Mouse (Mus musculus) Patski (cell line): ENCODE results near the gene Shroom2. TPM values are rescaled to one million over a fixed set of nuclear protein-coding genes. Genes with fewer than 3 reads are reported as not detected.

Experiments
- ATAC-seq: fragments of 100-300 bp; one replicate; pipeline ENCODE4 v1.8.0; 2021
- CTCF ChIA-PET: fragments of 350-600 bp; sonication (Branson Sonifier 250); formaldehyde crosslinking; loops from one replicate; lab custom pipeline; 2022; ENCODE audit warnings: inconsistent platforms; lab: Charles Lee
- POLR2A ChIA-PET: fragments of 350-600 bp; sonication (Branson Sonifier 250); formaldehyde crosslinking; loops from one replicate; lab custom pipeline; 2022; ENCODE audit warnings: antibody characterized with exemption, inconsistent platforms; lab: Charles Lee
- DNase-seq: peaks from one replicate; pipeline ENCODE4 v3.0.0-alpha.2; 2011; ENCODE audit warnings: low read depth, low spot score
- H3K27me3 ChIP-seq: fragments of 371-371 bp; one replicate; pipeline ENCODE4 v1.5.1; 2021
- CTCF ChIP-seq: fragments of 100-300 bp; IDR thresholded peaks from one replicate; pipeline ENCODE4 v1.5.1; 2021
- in situ Hi-C: fragments of 300-500 bp; cut with MboI; formaldehyde crosslinking; loops from 3 replicates; pipeline ENCODE4 v1.11.1; 2018; ENCODE audit warnings: low pct_unique_long_range_greater_than_20kb, mixed read lengths
- polyA plus RNA-seq: library from polyadenylated mRNA; unstranded; gene quantifications from one replicate; pipeline ENCODE4 v1.2.3, GENCODE M21; 2021

The Shroom2 gene
- polyA plus RNA-seq, 1 experiment from 2014 or later, result 18.7 TPM

GRCm38 (mm10) chrX:152705397-152705796 is 63.9 kb downstream of the Shroom2 start:
- H3K27me3 ChIP-seq, result no peaks in the 10 kb centered on the region
- POLR2A ChIA-PET, result no interaction called here
- TF ChIP-seq CTCF, result peak; percentile 62

GRCm38 (mm10) chrX:152703624-152704023 is 65.6 kb downstream of the Shroom2 start:
- POLR2A ChIA-PET, result interaction anchor here (0.7 kb wide), 1 partner anchor 86 kb away, joined by 4 read pairs; no protein-coding TSS in a partner anchor
- TF ChIP-seq CTCF, result no peak
- H3K27me3 ChIP-seq, result no peaks in the 10 kb centered on the region
- no peak for DNase-seq
- in situ Hi-C loops, result loop anchor here (5.0 kb wide), 1 partner anchor 114 kb away; no protein-coding TSS in a partner anchor
- ATAC-seq, result peak; percentile 66
- CTCF ChIA-PET, result interaction anchor here (1.3 to 3.7 kb wide), 2 partner anchors 8 to 115 kb away, joined by 3 to 18 read pairs; no protein-coding TSS in a partner anchor

More at GRCm38 (mm10) chrX:152705397-152705796, 63.9 kb downstream of the Shroom2 start:
- ATAC-seq, result peak; percentile 68
- peak; percentile 25 for DNase-seq
- in situ Hi-C loops, result loop anchor here (5.0 kb wide), 1 partner anchor 62 kb away; the partner anchor contains the start of gene Shroom2
- CTCF ChIA-PET, result interaction anchor here (0.5 to 3.7 kb wide), 6 partner anchors 33 to 118 kb away, joined by 3 to 18 read pairs (median 3); no protein-coding TSS in a partner anchor

GRCm38 (mm10) chrX:152701679-152702078 is 67.6 kb downstream of the Shroom2 start:
- no peak for TF ChIP-seq CTCF
- H3K27me3 ChIP-seq, result no peaks in the 10 kb centered on the region
- ChIA-PET POLR2A (no interaction called here), CTCF (interaction anchor here (0.7 kb wide), 1 partner anchor 12 kb away, joined by 3 read pairs; no protein-coding TSS in a partner anchor)
- ATAC-seq, result no peak
- in situ Hi-C loops, result loop anchor here (5.0 kb wide), 1 partner anchor 116 kb away; no protein-coding TSS in a partner anchor
- DNase-seq, result no peak

GRCm38 (mm10) chrX:152690788-152691291 is 78.4 kb downstream of the Shroom2 start:
- H3K27me3 ChIP-seq, result peaks cover 10% of the 10 kb centered on the region
- ATAC-seq (no peak), DNase-seq (no peak)
- ChIA-PET POLR2A (no interaction called here), CTCF (no interaction called here)
- no peak for TF ChIP-seq CTCF
- in situ Hi-C loops, result no loop called here

DNA sequence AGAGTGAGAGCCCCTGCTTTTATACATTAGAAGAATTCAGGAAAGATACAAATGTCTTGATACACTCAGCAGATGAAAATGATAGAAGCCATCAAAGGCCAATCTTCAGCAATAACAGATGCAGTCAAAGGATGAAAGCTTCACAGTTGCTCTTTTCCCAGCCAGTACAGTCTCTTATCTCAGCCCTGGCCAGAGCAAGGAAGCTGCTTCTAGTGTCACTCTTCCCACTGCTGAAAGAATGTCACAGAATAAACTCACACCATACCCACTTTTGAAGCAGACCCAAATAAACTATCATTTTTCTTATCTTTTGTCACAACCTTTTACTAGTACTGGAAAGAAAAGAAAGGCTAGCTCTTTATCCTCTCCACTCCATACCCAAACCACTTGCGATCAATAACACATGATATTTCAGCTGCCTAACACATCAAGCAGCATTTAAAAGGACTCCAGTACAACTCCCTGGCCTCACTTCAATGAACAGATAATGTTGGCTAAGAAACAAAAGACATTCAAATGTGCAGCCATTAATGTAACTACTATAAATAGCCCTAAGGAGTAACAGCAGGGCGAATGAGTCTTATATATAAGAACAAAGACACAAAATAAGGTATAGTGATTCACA is 90.0 kb downstream of the Shroom2 start:
- in situ Hi-C loops, result no loop called here
- ChIA-PET CTCF (interaction anchor here (1.1 kb wide), 1 partner anchor 9 kb away, joined by 3 read pairs; no protein-coding TSS in a partner anchor), POLR2A (no interaction called here)
- ATAC-seq (no peak), DNase-seq (no peak)
- TF ChIP-seq CTCF, result no peak
- peaks cover 7% of the 10 kb centered on the region for H3K27me3 ChIP-seq

- peak; percentile 61 for TF ChIP-seq CTCF
- ATAC-seq, result no peak
- POLR2A ChIA-PET, result no interaction called here
- in situ Hi-C loops, result no loop called here
- no peak for DNase-seq
- peaks cover 7% of the 10 kb centered on the region for H3K27me3 ChIP-seq
- CTCF ChIA-PET, result no interaction called here
Measured at GRCm38 (mm10) chrX:152676357-152676756, 92.9 kb downstream of the Shroom2 start.

- in situ Hi-C loops, result no loop called here
- ChIA-PET CTCF (no interaction called here), POLR2A (no interaction called here)
Measured at GRCm38 (mm10) chrX:152673431-152673830, 95.8 kb downstream of the Shroom2 start.

GRCm38 (mm10) chrX:152657363-152658036 is 111.8 kb downstream of the Shroom2 start:
- POLR2A ChIA-PET, result no interaction called here

More at GRCm38 (mm10) chrX:152673431-152673830, 95.8 kb downstream of the Shroom2 start:
- TF ChIP-seq CTCF, result no peak
- ATAC-seq (no peak), DNase-seq (no peak)
- peaks cover 7% of the 10 kb centered on the region for H3K27me3 ChIP-seq

GRCm38 (mm10) chrX:152656609-152656939 is 112.7 kb downstream of the Shroom2 start:
- DNase-seq (no peak), ATAC-seq (no peak)
- POLR2A ChIA-PET, result no interaction called here
- CTCF ChIA-PET, result interaction anchor here (0.6 to 1.6 kb wide), 2 partner anchors 36 to 38 kb away, joined by 3 to 4 read pairs; no protein-coding TSS in a partner anchor
- TF ChIP-seq CTCF, result no peak
- peaks cover 9% of the 10 kb centered on the region for H3K27me3 ChIP-seq
- in situ Hi-C loops, result no loop called here

More at GRCm38 (mm10) chrX:152657363-152658036, 111.8 kb downstream of the Shroom2 start:
- CTCF ChIA-PET, result interaction anchor here (1.3 to 1.6 kb wide), 2 partner anchors 32 to 39 kb away, joined by 3 to 4 read pairs; no protein-coding TSS in a partner anchor
- peak; percentile 69 for ATAC-seq
- in situ Hi-C loops, result no loop called here
- peaks cover 9% of the 10 kb centered on the region for H3K27me3 ChIP-seq
- TF ChIP-seq CTCF, result no peak
- DNase-seq, result peak; percentile 7
